Mouse (Mus musculus): ENCODE data around the gene Mvk.

- no peak for TF ChIP-seq ELF1 (IDR thresholded peaks at IDR 0.05; ENCODE audit: low read depth, low read length)
- no peak for TF ChIP-seq EP300 (IDR thresholded peaks at IDR 0.05; ENCODE audit: low read depth in 1 of 2, low read length in 2 of 2)
- TF ChIP-seq NELFE (IDR thresholded peaks at IDR 0.05; ENCODE audit: low read depth, low read length): no peak
- no peak for TF ChIP-seq NRF1 (IDR thresholded peaks at IDR 0.05; ENCODE audit: insufficient read depth, low read depth, low read length, poor library complexity, severe bottlenecking)
- no peak for TF ChIP-seq CTCF (IDR thresholded peaks at IDR 0.05 in 2 of 3, conservative IDR thresholded peaks at IDR 0.05 in 1 of 3; ENCODE audit: control insufficient read depth in 1 of 3, insufficient read depth in 1 of 3, low read depth in 2 of 3, low read length in 3 of 3, poor library complexity in 1 of 3, severe bottlenecking in 1 of 3)
- TF ChIP-seq GATA1 (IDR thresholded peaks at IDR 0.05; ENCODE audit: low read depth, low read length): no peak
- no peak for TF ChIP-seq ZMIZ1 (IDR thresholded peaks at IDR 0.05; ENCODE audit: low read depth, low read length)
Observed at GRCm38 (mm10) chr5:114470359-114470758, 26.3 kb downstream of the Mvk start.

Measured in MEL (cell line).